Mouse (Mus musculus): ENCODE results near the gene Slc12a8.
A peak's percentile ranks its signal among the peaks of the same experiment; 100 is the strongest.

The Slc12a8 gene

GRCm38 (mm10) chr16:33698277-33698790 is 181.2 kb downstream of the Slc12a8 start:
- no peak for DNase-seq (ENCODE audit: low spot score)

GRCm38 (mm10) chr16:33700584-33700983 is 183.5 kb downstream of the Slc12a8 start:
- no peak for DNase-seq (ENCODE audit: low spot score)

GRCm38 (mm10) chr16:33701872-33702271 is 184.7 kb downstream of the Slc12a8 start:
- DNase-seq (ENCODE audit: low spot score) = no peak

- no peak for DNase-seq (ENCODE audit: low spot score)
Observed at GRCm38 (mm10) chr16:33704289-33704688, 187.2 kb downstream of the Slc12a8 start.

- peak; percentile 35 for DNase-seq (ENCODE audit: low spot score)
Observed at GRCm38 (mm10) chr16:33705258-33705657, 188.1 kb downstream of the Slc12a8 start.

- no peak for DNase-seq (ENCODE audit: low spot score)
Observed at GRCm38 (mm10) chr16:33706111-33706890, 189.2 kb downstream of the Slc12a8 start.

- DNase-seq (ENCODE audit: low spot score) = no peak
Observed at GRCm38 (mm10) chr16:33708031-33708430, 190.9 kb downstream of the Slc12a8 start.

GRCm38 (mm10) chr16:33708585-33709397 is 191.7 kb downstream of the Slc12a8 start:
- DNase-seq (ENCODE audit: low spot score) = no peak
